Mouse (Mus musculus) Muller cell, postnatal 12 days (primary cell): ENCODE measurements at regions not wholly inside any gene's neighbourhood (a gene's known extent, or its start where the extent isn't known, plus 50 kb on each side); places are given as distances from the start of the nearest gene placed in this dataset.

Source experiments
- DNase-seq: peaks from one replicate; pipeline ENCODE4 v3.0.0-alpha.2; 2015; ENCODE audit errors: inconsistent ontology term

GRCm38 (mm10) chr13:33721851-33722250, 60.6 kb downstream of the Serpinb6d start:
- no peak for DNase-seq

GRCm38 (mm10) chr13:33762293-33763125, 80.7 kb downstream of the Serpinb6e start:
- DNase-seq: peak; percentile 46

GRCm38 (mm10) chr13:33763295-33763916, 79.8 kb downstream of the Serpinb6e start:
- no peak for DNase-seq
